Mouse (Mus musculus) frontal cortex, adult 2 months (tissue): Measurements from ENCODE around the gene Bmp2. TPM values are rescaled to one million over a fixed set of nuclear protein-coding genes. Genes with fewer than 3 reads are reported as not detected.

ENCODE experiments used
- DNase-seq, 2 experiments: peaks; one replicate each; pipeline ENCODE4 v3.0.0; 2022; ENCODE audit warnings: low spot score in 1 of 2; ENCODE audit errors: extremely low spot score in 1 of 2
- polyA plus RNA-seq: library from polyadenylated mRNA; depleted of rRNA; stranded (reverse); fragments of >200 nt; gene quantifications from 2 replicates; pipeline ENCODE4 v1.2.3, GENCODE M21; 2012

Bmp2 gene
- polyA plus RNA-seq, 1 experiment = 1.6 TPM

DNA sequence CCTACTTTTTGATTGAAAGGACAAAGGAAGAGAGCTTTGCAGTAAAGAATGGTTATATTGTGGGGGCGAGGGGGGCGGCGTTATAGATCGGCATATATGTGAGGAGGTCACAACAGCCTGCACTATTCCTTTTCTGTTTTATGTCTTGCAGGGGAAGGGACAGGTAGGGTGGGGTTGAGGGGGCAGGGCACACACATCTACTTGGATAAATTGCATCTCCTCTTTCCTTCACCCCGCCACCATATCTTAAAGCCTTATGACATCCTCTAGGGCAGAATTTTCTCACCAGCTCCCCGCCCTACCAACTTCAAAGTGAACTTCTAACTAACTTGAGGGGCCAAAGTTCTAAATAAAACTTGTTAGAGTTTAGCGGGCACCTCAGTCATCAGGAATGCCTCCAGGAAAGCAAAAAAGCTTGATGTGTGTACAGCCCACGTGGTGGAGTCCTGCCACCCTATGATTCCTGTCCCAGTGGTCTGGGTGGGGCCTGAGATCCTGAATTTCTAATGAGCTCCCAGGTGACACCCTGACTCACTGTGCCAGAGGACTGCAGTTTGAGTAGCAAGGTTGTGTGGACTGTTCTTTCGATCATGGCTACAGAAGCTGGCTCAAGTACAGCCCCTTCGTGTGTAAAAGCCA, 12.4 kb downstream of the Bmp2 start:
- no peak for DNase-seq

GRCm38 (mm10) chr2:133565424-133565823, 13.5 kb downstream of the Bmp2 start:
- DNase-seq = no peak

DNA sequence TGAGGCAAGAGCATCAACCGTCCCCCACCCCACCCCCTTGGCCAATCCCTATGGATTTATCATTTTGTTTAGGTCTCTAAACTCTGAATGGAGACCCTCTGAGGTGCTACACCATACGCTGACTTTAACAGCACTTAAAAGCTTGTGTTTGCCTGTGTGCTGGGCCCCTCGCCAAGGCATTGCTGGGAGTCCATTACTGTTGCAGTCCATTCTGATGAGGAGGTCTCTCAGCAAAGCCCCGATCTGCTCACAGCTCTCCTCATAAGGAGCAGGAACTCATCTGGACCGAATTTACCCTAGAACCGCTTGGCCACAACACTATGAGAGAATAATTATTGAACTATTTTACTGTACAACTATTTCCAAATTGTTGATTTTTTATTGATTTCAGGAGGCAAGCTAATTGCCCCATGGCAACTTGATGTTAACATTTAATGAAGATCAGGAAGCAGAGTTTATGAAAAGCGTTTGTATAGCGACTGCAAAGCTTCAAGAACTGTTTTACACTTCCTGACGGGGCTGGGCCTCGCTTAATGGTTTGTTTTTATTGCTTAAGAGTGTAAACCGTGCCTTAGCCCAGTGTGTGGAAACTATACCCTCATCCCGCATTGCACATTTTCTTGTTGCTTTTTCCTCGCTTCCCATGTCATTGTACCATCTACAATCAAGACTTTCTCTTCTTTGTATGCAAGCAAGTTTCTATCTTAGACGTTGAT, 14.2 kb downstream of the Bmp2 start:
- DNase-seq = no peak

DNA sequence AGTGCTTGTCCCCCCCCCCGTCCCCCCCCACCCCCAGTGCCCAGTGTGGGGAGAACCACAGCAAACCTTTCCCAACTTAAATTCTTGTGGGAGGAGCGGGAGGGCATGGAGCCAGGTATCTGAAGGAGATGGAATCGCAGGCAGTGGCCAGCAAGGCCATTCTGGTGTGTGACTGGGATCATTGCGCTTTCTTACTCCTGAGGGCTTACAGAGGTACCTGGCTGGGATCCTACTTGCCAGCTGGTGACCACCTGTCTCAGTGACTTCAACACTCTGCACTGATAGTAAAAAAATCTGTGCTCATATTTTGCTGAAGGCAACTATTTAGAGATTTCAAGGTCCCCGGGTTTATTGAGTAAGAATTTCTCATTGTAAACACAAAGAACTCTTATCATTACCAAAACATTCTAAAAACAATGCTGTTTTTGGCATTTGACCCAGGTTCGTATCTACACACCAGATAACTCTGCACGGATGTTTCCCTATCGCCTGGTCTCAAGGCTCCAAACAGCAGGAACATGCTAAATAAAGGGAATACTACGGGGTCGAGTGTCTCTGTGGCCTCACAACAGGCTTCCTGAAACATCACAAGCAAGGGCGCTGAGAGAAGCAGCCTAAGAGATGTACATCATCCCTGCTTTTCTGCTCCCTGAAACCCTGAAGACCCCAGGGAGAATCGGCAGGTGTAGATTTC, 39.8 kb downstream of the Bmp2 start:
- no peak for DNase-seq
